Mouse (Mus musculus): Measurements from ENCODE around the gene Ifitm7.
"Not testable (repeated sequence)": the region's sequence is repeated elsewhere in the genome, so short reads cannot be mapped to it uniquely, and the experiment has no call there.

DNA sequence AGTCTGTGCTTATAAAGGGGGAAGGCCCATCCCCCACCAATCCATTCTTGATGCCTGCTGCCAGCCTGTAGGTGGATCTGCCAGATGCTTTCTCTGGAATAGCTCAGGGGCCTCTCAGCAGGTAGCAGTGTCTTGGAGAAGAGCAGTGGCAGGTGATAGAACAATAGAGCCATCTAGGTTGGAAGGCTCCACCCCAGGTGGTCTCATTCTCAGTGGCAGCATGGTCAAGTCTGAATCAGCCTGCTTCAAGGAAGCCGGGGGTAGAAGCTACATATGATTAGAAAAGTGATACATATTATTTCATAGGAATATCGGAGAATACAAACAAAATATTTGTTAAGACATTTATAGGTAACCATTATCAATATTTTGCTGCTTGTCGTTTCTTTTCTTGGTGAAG is 5.0 kb downstream of the Ifitm7 start:
- TF ChIP-seq CTCF (IDR thresholded peaks at IDR 0.05; ENCODE audit: control insufficient read depth, insufficient read depth, insufficient replicate concordance, low read depth, low read length); POLR2A (IDR thresholded peaks at IDR 0.05; ENCODE audit: control insufficient read depth, low read depth, low read length): not testable (repeated sequence)
